Mouse (Mus musculus): Measurements from ENCODE around the gene Irf7. TPM values are rescaled to one million over a fixed set of nuclear protein-coding genes. Genes with fewer than 3 reads are reported as not detected.
A peak's percentile ranks its signal among the peaks of the same experiment; 100 is the strongest.

The Irf7 gene
- total RNA-seq, 2 experiments from 2014 or later: 1.7 to 2.0 TPM

GRCm38 (mm10) chr7:141226535-141226934, 39.7 kb downstream of the Irf7 start:
- intact Hi-C loops (cut with DNase I): loop anchor here (5.0 kb wide), 1 partner anchor 136 kb away; no protein-coding TSS in a partner anchor
- DNase-seq (ENCODE audit: low spot score in 2 of 2): no peak

DNA sequence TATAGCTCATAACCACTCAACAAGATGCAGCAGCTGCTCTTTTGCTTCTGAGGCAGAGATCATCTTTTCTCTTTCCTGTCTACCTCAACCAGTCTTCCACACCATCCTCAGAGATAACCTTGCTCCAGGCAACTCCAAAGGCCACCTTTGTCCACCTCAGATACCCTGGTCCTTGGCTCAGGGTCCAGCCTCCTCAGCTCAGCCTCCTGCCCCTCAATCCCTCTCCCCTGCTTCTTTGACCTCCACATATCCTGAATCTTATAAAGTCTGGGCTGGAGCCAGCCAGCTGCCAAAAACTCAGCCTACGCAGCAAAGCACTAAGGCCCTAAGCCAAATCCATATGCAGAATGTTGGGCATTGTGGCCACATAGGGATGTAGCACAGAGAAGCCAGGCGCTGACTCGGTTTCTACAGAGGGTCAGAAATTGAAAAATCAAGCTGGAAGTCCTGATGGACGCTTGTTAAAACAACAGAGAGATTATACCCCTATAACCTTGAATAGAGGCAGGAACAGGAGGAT, 43.5 kb downstream of the Irf7 start:
- no peak for DNase-seq (ENCODE audit: low spot score in 2 of 2)
- intact Hi-C loops (cut with DNase I): no loop called here

GRCm38 (mm10) chr7:141222126-141222467, 44.2 kb downstream of the Irf7 start:
- DNase-seq (ENCODE audit: low spot score in 2 of 2): no peak
- intact Hi-C loops (cut with DNase I): no loop called here

DNA sequence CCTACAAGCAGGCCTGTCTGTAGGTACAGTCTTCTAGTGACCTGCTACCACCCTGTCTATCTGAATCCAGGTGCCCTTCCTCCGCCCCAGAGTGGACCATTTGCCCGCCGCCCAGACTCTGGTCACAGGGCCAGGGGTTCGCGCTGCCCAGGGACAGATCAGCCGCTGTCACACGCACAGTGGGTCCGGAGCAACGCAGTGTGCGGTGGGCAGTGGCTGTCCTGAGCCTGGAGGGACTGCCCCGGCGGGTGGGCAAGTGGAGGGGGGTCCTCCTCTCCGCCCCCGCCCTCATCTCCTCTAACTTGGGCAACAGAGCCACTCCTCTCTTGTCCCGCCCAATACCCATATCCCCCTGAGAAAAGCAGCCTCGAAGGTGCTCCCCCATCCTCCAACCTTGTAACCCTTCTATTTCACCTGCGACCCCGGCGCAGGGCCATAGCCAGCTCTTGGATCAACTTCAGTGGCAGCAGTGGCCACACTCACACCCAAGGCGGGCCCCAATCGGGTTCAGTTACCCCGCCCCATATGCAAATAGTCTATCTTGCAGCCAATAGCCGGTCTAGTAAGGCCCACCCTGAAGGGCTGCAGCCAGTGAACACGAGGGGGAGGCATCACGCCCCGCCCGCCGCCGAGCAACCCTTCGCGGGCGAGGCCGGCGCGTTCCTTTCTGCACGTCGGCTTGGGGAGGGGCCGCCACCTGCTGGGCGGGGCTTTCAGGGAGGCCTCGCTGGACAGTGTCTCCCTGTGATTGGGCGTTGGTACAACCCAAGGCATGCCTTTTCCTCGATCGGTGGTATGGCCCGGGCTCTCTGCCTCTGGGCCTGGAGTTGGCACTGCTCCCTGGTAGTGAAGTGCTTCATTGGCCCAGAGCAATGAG, 44.8 kb downstream of the Irf7 start:
- intact Hi-C loops (cut with DNase I): no loop called here

GRCm38 (mm10) chr7:141220377-141220776, 45.9 kb downstream of the Irf7 start:
- DNase-seq (ENCODE audit: low spot score in 2 of 2): no peak
- intact Hi-C loops (cut with DNase I): no loop called here

More for the DNA sequence above, 44.8 kb downstream of the Irf7 start:
- peak; percentile 90 to 93 for DNase-seq (ENCODE audit: low spot score in 2 of 2)

DNA sequence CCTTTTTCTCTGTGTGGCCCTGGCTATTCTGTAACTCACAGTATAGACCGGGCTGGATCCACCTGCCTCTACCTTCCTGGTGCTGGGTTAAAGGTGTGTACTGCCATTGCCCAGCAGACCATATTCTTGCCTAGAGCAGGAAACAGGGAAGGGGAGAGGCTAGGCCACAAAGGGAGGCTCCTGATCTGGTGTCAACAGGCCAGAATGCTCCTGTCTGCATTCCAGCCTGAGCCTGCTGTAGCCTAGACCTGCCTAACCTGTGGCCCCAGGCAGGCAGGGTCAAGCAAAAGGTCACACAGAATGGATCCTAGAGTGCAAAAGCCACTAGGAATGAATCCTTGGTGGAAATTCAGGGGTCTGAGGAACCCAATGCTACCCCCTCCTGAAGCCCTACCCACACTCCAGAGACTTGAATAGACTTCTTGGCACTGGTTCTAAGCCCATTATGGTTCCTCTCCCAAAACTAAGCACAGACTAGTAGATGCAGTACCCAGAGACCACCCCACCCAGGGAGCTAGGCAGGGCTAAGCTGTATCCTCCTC, 46.7 kb downstream of the Irf7 start:
- intact Hi-C loops (cut with DNase I): no loop called here
- no peak for DNase-seq (ENCODE audit: low spot score in 2 of 2)

GRCm38 (mm10) chr7:141218557-141219133, 47.6 kb downstream of the Irf7 start:
- intact Hi-C loops (cut with DNase I): no loop called here

DNA sequence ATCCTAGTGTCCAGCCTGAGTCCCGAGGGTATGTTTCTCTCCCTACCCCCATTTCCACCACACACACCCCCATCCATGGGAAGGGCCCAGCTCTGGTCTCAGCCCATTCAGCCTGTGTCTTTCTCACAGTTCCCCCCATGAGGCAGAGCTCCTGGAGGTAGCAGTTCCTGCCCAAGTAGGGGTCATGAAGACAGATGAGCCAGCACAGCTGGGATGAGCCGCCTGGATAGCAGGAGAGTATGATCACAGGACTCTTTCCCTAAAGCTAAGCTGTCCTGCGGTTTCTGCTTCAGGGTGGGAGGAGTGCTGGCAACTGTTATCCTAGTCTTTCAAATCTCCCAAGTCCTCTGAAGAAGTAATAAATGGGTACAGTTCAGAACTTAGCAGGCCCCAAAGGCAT, 48.1 kb downstream of the Irf7 start:
- DNase-seq (ENCODE audit: low spot score in 2 of 2): no peak
- intact Hi-C loops (cut with DNase I): no loop called here

More at GRCm38 (mm10) chr7:141218557-141219133, 47.6 kb downstream of the Irf7 start:
- DNase-seq (ENCODE audit: low spot score in 2 of 2): no peak

GRCm38 (mm10) chr7:141217343-141218013, 48.8 kb downstream of the Irf7 start:
- no peak for DNase-seq (ENCODE audit: low spot score in 2 of 2)
- intact Hi-C loops (cut with DNase I): no loop called here

DNA sequence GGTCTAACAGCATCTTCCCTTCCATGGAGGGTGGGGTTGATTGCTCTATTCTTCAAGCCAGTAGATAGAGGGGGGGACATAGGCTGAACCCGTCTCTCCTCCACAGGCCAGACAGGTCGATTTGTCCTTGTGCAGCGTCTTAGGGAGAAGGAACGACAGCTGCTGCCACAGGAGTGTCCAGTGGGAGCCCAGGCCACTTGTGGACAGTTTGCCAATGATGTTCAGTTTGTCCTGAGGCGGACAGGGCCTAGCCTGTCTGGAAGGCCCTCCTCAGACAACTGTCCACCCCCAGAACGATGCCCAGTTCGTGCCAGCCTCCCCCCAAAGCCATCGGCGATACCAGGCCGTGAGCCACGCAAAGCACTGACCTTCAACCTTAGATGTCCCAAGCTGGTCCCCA, 49.4 kb downstream of the Irf7 start:
- DNase-seq (ENCODE audit: low spot score in 2 of 2): no peak
- intact Hi-C loops (cut with DNase I): no loop called here

- DNase-seq (ENCODE audit: low spot score in 2 of 2): no peak
- intact Hi-C loops (cut with DNase I): no loop called here
These were observed 50.2 kb downstream of the Irf7 start for GRCm38 (mm10) chr7:141215880-141216733.

DNA sequence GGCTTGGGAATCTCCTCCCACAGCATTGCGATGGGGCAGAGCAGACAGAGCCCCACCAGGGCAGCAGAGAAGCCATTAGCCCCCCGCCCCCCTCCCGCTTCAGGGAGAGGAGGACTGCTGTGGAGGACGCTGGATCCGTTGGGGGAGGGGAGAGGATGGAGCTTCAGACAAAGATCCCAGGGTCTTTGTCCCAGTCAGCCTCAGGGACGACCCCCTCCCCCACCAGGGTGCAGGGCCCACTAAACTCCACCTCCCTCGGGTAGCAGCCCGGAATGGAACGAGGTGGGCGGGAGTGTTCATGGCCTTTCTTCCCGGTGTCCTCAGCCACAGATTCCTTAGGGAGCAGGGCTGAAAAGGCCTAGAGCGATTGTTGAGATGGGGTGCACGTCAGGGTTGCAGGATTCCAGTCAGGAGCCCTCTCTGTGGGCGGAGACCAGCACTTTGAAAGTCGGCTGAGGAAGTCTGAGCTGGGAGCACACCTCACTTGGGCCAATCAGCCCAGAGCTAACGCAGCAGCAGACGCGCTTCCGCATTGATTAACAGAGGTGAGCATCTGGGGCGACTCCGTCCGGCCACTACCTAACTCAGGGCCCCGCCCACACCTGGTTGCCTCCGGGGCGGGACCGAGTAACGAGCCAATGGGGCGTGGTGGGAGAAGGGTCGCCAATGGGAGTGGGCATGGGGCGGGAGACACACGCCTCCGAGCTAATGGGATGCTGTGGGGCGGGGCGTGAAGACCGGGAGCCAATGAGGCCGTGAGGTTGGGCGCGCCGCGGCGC, 51.0 kb downstream of the Irf7 start, which contains the start of gene Rassf7:
Rassf7 (plus strand) TSS at position 760 of the 779 bp plus-strand sequence.
- peak; percentile 68 to 74 for DNase-seq (ENCODE audit: low spot score in 2 of 2)
- intact Hi-C loops (cut with DNase I): no loop called here

GRCm38 (mm10) chr7:141214310-141214709, 52.0 kb downstream of the Irf7 start:
- intact Hi-C loops (cut with DNase I): no loop called here
- DNase-seq (ENCODE audit: low spot score in 2 of 2): no peak

DNA sequence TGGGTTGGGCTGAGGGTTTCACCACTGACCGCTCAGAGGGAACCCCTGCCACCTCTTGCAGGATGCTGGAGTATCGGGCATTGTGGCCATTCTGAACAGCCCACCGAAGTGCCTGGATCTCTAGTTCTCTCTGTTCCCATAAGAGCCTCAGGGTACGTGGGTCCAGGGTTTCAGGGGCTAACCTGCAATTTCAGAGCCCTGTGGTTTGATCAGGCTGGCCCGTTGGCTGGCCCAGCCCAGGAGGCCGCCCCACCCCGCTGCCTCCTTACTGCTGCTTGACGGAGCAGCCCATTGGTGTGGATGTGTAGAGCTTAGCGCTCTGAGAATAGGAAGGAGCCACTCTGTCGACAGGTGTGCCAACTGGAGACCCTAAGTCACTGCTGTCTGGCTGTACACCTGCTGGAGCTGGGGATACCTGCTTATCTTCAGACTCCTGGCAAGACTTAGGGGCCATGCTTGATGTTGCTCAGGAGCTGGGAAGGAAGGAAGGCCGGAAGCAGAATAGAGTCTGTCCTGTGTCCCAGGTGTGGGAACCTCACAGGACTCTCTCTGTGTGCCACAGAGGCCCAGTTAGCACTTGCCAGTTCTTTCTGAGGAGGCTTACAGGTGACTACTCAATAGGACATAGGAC, 52.6 kb downstream of the Irf7 start, which contains the start of gene Lmntd2:
Lmntd2 (minus strand) TSS at position 476 of the 631 bp plus-strand sequence.
- no peak for DNase-seq (ENCODE audit: low spot score in 2 of 2)
- intact Hi-C loops (cut with DNase I): no loop called here

- intact Hi-C loops (cut with DNase I): no loop called here
- DNase-seq (ENCODE audit: low spot score in 2 of 2): no peak
These were observed 53.1 kb downstream of the Irf7 start for GRCm38 (mm10) chr7:141213133-141213532.

Measured in left cerebral cortex, postnatal 36 days (tissue).